Mouse (Mus musculus): Measurements from ENCODE around the gene Lgi2. TPM values are rescaled to one million over a fixed set of nuclear protein-coding genes. Genes with fewer than 3 reads are reported as not detected.

Gene Lgi2
- polyA plus RNA-seq, 1 experiment from 2014 or later: 1.5 TPM

DNA sequence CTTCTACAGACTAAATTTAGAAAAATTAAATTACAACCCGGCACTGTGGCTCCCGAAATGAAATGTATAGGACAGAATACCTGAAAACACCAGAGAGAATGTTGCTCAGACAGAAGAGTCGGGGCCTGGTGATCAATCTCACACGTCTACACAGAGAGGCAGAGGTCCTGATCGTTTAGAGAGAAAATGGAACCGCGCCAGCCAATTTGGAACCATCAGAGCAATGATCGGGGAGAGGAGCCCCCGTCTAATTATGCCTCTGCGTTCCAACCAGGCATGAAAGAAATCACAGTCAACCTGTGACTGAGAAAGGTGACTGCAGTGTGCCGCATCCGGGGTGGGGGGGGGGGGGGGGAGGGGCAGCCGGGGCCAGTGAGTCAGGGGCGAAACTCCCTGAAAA is 70.6 kb downstream of the Lgi2 start:
- 68% methylated on average over 14 of the region's 14 CpGs for WGBS
- Histone ChIP-seq H3K27me3 (ENCODE audit: control insufficient read depth, insufficient read depth, low read length) (no peaks in the 10 kb centered on the region), H3K9ac (ENCODE audit: low read length) (no peak overlapping the region), H3K36me3 (ENCODE audit: control insufficient read depth, insufficient read depth) (no peaks in the 10 kb centered on the region), H3K4me1 (ENCODE audit: control insufficient read depth, insufficient read depth, low read length) (no peaks in the 10 kb centered on the region), H3K4me2 (ENCODE audit: low read depth, low read length) (no peak overlapping the region), H3K9me3 (replicated peaks; ENCODE audit: control insufficient read depth, low read length) (no peaks in the 10 kb centered on the region), H3K4me3 (ENCODE audit: low read length) (no peak overlapping the region), H3K27ac (ENCODE audit: low read length) (no peak overlapping the region)
- no peak for ATAC-seq (replicated peaks; ENCODE audit: extremely low read depth, insufficient read depth, low FRiP score)

DNA sequence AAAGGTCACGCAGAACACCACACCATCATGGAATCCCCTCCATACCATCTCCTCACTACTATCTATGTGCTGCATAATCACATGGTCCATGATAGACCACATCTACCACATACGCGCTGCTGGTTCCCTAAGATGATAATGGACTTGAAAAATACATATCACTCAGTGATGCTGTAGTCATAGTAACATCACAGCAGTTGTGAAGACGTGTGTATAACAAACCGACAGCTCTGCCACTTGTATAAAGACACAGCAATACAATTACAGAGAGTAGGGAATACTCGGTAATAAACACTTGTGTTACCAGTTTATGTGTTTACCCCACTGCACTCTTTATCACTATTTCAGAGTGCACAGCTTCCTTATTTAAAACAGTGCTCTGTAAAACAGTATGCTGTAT is 74.8 kb downstream of the Lgi2 start:
- Histone ChIP-seq H3K9ac (ENCODE audit: low read length) (no peak overlapping the region), H3K27ac (ENCODE audit: low read length) (no peak overlapping the region), H3K4me3 (ENCODE audit: low read length) (no peak overlapping the region), H3K4me2 (ENCODE audit: low read depth, low read length) (no peak overlapping the region), H3K9me3 (replicated peaks; ENCODE audit: control insufficient read depth, low read length) (no peaks in the 10 kb centered on the region), H3K4me1 (ENCODE audit: control insufficient read depth, insufficient read depth, low read length) (0 out of 2 replicates have a peak, but pooled peaks cover 3% of the 10 kb centered on the region), H3K27me3 (ENCODE audit: control insufficient read depth, insufficient read depth, low read length) (no peaks in the 10 kb centered on the region), H3K36me3 (ENCODE audit: control insufficient read depth, insufficient read depth) (no peaks in the 10 kb centered on the region)
- 79% methylated on average over 6 of the region's 6 CpGs for WGBS
- ATAC-seq (replicated peaks; ENCODE audit: extremely low read depth, insufficient read depth, low FRiP score): no peak

DNA sequence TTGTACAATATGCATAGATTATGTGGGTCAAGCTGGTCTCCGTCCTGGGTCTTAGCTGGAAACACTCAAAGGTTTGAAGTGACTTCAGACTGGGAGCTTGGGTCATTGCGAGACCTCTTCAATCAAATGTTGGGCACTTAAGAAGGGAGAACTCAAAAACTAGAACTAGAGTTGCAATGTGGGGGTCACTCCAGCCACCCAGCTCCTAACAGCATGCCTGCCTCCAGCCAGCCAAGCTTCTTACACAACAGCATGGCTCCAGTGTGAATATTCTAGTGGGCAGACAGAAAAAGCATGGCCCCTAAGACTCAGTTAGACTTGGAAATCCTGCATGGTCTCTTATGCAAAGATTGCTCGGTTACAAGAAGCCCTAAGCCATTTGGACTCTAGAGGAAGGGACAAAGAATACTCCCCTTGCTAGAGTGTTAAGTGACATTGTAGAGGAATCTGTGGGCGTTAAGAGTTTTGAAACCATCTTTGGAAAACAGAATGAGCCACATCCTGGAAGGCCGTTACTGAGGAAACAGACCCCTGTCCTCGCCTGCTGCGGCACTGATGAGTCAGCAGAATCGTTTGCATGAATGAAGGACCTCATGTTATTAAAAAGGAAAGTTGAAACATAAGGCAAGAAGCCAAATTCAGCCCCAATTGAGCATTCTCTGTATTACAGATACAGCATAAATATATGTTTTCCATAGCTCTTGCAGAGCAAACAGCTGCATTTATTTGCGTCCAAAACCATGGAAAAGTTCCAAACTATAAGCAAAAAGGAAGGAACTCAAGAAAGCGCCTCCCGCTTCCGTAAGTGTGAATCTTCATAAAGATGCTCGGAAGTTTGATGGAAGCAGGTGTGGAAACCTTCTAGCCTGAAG is 78.5 kb downstream of the Lgi2 start:
- Histone ChIP-seq H3K27me3 (ENCODE audit: control insufficient read depth, insufficient read depth, low read length) (no peaks in the 10 kb centered on the region), H3K9me3 (replicated peaks; ENCODE audit: control insufficient read depth, low read length) (no peaks in the 10 kb centered on the region), H3K4me3 (ENCODE audit: low read length) (no peak overlapping the region), H3K36me3 (ENCODE audit: control insufficient read depth, insufficient read depth) (no peaks in the 10 kb centered on the region), H3K9ac (ENCODE audit: low read length) (no peak overlapping the region), H3K4me1 (ENCODE audit: control insufficient read depth, insufficient read depth, low read length) (0 out of 2 replicates have a peak, but pooled peaks cover 3% of the 10 kb centered on the region), H3K27ac (ENCODE audit: low read length) (no peak overlapping the region), H3K4me2 (ENCODE audit: low read depth, low read length) (no peak overlapping the region)
- ATAC-seq (replicated peaks; ENCODE audit: extremely low read depth, insufficient read depth, low FRiP score): no peak
- 66% methylated on average over 13 of the region's 13 CpGs for WGBS

Other genes starting within 250 kb of the Lgi2 start
- gene Sod3, start 202.7 kb downstream of the Lgi2 start, polyA plus RNA-seq (2015; fragmentation: Nextera tagmentation; extraction: Ambion mirVana): 1.5 and 1.6 TPM in 2 replicates
- 2.9 and 3.3 TPM in 2 replicates for gene Ccdc149, start 94.9 kb downstream of the Lgi2 start, polyA plus RNA-seq (2015; fragmentation: Nextera tagmentation; extraction: Ambion mirVana)
- gene Sepsecs, start 103.2 kb upstream of the Lgi2 start, polyA plus RNA-seq (2015; fragmentation: Nextera tagmentation; extraction: Ambion mirVana): 6.1 and 6.4 TPM in 2 replicates
- gene Pi4k2b, start 175.1 kb upstream of the Lgi2 start, polyA plus RNA-seq (2015; fragmentation: Nextera tagmentation; extraction: Ambion mirVana): 7.1 and 8.2 TPM in 2 replicates
- 10.5 and 11.2 TPM in 2 replicates for gene Zcchc4, start 208.9 kb upstream of the Lgi2 start, polyA plus RNA-seq (2015; fragmentation: Nextera tagmentation; extraction: Ambion mirVana)

All from heart, embryonic 16.5 days (tissue).